Mouse (Mus musculus) NIH3T3 (cell line): Measurements from ENCODE around the gene Plcb3.

Source experiments
- DNase-seq: peaks from one replicate; pipeline ENCODE4 v3.0.0-alpha.2; 2012; ENCODE audit warnings: low read depth

Gene Plcb3

GRCm38 (mm10) chr19:6990712-6991111 lies 14.4 kb upstream of the Plcb3 start:
- DNase-seq = no peak

- no peak for DNase-seq
These were observed 13.0 kb upstream of the Plcb3 start for GRCm38 (mm10) chr19:6989251-6989650.

GRCm38 (mm10) chr19:6987904-6988285 lies 11.6 kb upstream of the Plcb3 start:
- DNase-seq = no peak

- peak; percentile 78 for DNase-seq
These were observed 11.0 kb upstream of the Plcb3 start, which contains the start of gene Vegfb for GRCm38 (mm10) chr19:6987061-6987903. Gene Vegfb, minus strand, starts transcription at chr19:6987651.

- DNase-seq = no peak
These were observed 9.9 kb upstream of the Plcb3 start for GRCm38 (mm10) chr19:6985951-6986708.

- no peak for DNase-seq
These were observed 9.0 kb upstream of the Plcb3 start for GRCm38 (mm10) chr19:6985300-6985699.

- no peak for DNase-seq
These were observed 7.4 kb upstream of the Plcb3 start for GRCm38 (mm10) chr19:6983621-6984020.

- no peak for DNase-seq
These were observed 5.2 kb upstream of the Plcb3 start for GRCm38 (mm10) chr19:6981465-6981864.

- peak; percentile 100 for DNase-seq
These were observed 4.3 kb upstream of the Plcb3 start, which contains the start of gene Fkbp2 for GRCm38 (mm10) chr19:6980381-6981093. Gene Fkbp2, minus strand, starts transcription at chr19:6980501.

- DNase-seq = peak; percentile 100
These were observed 3.5 kb upstream of the Plcb3 start for GRCm38 (mm10) chr19:6979486-6980380.

GRCm38 (mm10) chr19:6979001-6979479 lies 2.8 kb upstream of the Plcb3 start:
- peak; percentile 71 for DNase-seq

- no peak for DNase-seq
These were observed 2.3 kb upstream of the Plcb3 start for GRCm38 (mm10) chr19:6978639-6978974.

GRCm38 (mm10) chr19:6977759-6978638 lies 1.7 kb upstream of the Plcb3 start:
- DNase-seq = no peak

- DNase-seq = peak; percentile 93
These were observed 1.8 kb downstream of the Plcb3 start, which contains the start of gene Ppp1r14b for GRCm38 (mm10) chr19:6974211-6975205. Gene Ppp1r14b, plus strand, starts transcription at chr19:6974968.

GRCm38 (mm10) chr19:6973581-6974190 lies 2.6 kb downstream of the Plcb3 start:
- DNase-seq = no peak

- DNase-seq = no peak
These were observed 3.9 kb downstream of the Plcb3 start for GRCm38 (mm10) chr19:6972247-6972917.

GRCm38 (mm10) chr19:6971644-6972043 lies 4.6 kb downstream of the Plcb3 start:
- no peak for DNase-seq
